Mouse (Mus musculus): ENCODE measurements at regions not wholly inside any gene's neighbourhood (a gene's known extent, or its start where the extent isn't known, plus 50 kb on each side); places are given as distances from the start of the nearest gene placed in this dataset.
A peak's percentile ranks its signal among the peaks of the same experiment; 100 is the strongest.

DNA sequence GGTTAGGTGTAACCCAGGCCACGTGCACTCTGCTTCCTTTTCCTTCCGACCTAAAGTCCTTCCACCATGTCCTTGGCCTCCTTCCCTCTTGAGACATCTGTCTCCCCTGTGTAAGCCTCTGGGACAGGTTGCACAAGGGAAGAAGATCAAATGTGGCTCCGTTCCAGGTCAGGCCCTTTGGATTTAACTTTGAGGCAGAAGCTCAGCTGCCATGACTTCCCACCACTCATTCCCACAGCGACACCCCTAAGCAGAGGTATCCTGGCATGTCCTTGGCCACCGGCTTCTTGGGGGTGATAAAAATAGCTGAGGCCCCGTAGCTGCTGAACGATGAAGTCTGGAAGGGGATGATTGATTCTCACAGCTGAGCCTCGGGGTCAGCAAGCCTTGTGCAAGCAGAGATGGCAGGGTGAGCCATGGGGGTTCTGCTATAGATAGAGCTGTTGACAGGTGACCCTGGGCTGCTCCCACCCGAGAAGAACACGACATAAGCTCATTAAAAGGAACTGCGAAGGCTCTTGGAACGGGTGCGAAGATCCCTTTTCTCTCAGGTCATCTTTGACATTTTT lies 117.4 kb downstream of the Slc38a6 start:
- H3K4me1 ChIP-seq (ENCODE audit: control insufficient read depth, insufficient read depth, low read length): peaks cover 32% of the 10 kb centered on the region
- H3K4me2 ChIP-seq: no peak overlapping the region
- peak overlapping the region; percentile 90 for H3K27ac ChIP-seq (ENCODE audit: low read depth, low read length)
- H3K4me3 ChIP-seq (ENCODE audit: low read depth, low read length): no peak overlapping the region
- ATAC-seq (replicated peaks; ENCODE audit: insufficient number of reproducible peaks, low FRiP score, low TSS enrichment): no peak
- no peaks in the 10 kb centered on the region for H3K36me3 ChIP-seq (ENCODE audit: control insufficient read depth, insufficient read depth, low read length)
- 42% methylated on average over 13 of the region's 13 CpGs for WGBS (ENCODE audit: insufficient replicate concordance)
- no peak overlapping the region for H3K9ac ChIP-seq (ENCODE audit: low read depth, low read length)
- H3K9me3 ChIP-seq (replicated peaks; ENCODE audit: control insufficient read depth, low read length): no peaks in the 10 kb centered on the region
- H3K27me3 ChIP-seq (ENCODE audit: control insufficient read depth, insufficient read depth, low read length): no peaks in the 10 kb centered on the region

Measured in heart, embryonic 11.5 days (tissue).